Mouse (Mus musculus) mouse embryonic stem cell (cell line): ENCODE data around the gene Olfr545.
"Not testable (repeated sequence)": the region's sequence is repeated elsewhere in the genome, so short reads cannot be mapped to it uniquely, and the experiment has no call there.

Experiments
- in situ Hi-C, 2 experiments: fragments of 300-500 bp; cut with MboI; formaldehyde crosslinking; loops; 1 replicate in 1 of 2; 3 replicates in 1 of 2; pipeline ENCODE4 v1.14.3; 2019 to 2020; ENCODE audit warnings: low sequenced_read_pairs in 2 of 2, low pct_unique_long_range_greater_than_20kb in 1 of 2, mixed read lengths in 1 of 2; ENCODE audit not compliant: unreplicated experiment in 1 of 2

Olfr545 gene

GRCm38 (mm10) chr7:102484766-102485165 lies 14.6 kb downstream of the Olfr545 start:
- in situ Hi-C loops = not testable (repeated sequence)

GRCm38 (mm10) chr7:102483665-102484064 lies 15.7 kb downstream of the Olfr545 start:
- in situ Hi-C loops = no loop called here

- in situ Hi-C loops = no loop called here
Measured at GRCm38 (mm10) chr7:102481579-102481978, 17.8 kb downstream of the Olfr545 start, which contains the start of gene Olfr543. Gene Olfr543 (minus strand): TSS chr7:102481679.

- in situ Hi-C loops = no loop called here
Measured at GRCm38 (mm10) chr7:102480821-102481220, 18.6 kb downstream of the Olfr545 start.

- in situ Hi-C loops = no loop called here
Measured at GRCm38 (mm10) chr7:102479368-102480078, 19.9 kb downstream of the Olfr545 start.

GRCm38 (mm10) chr7:102478926-102479325 lies 20.4 kb downstream of the Olfr545 start:
- in situ Hi-C loops = no loop called here

- in situ Hi-C loops = no loop called here
Measured at GRCm38 (mm10) chr7:102478425-102478824, 20.9 kb downstream of the Olfr545 start.

- in situ Hi-C loops = no loop called here
Measured at GRCm38 (mm10) chr7:102477377-102477776, 22.0 kb downstream of the Olfr545 start.

GRCm38 (mm10) chr7:102476601-102477000 lies 22.8 kb downstream of the Olfr545 start:
- in situ Hi-C loops = no loop called here

- in situ Hi-C loops = loop anchor here (25.0 kb wide), 1 partner anchor 335 kb away; no protein-coding TSS in a partner anchor
Measured at GRCm38 (mm10) chr7:102472675-102473074, 26.7 kb downstream of the Olfr545 start.

- in situ Hi-C loops = loop anchor here (25.0 kb wide), 1 partner anchor 330 kb away; no protein-coding TSS in a partner anchor
Measured at GRCm38 (mm10) chr7:102467566-102467965, 31.8 kb downstream of the Olfr545 start.

- in situ Hi-C loops = loop anchor here (25.0 kb wide), 1 partner anchor 321 kb away; no protein-coding TSS in a partner anchor
Measured at GRCm38 (mm10) chr7:102458618-102459380, 40.6 kb downstream of the Olfr545 start.

- in situ Hi-C loops = no loop called here
Measured at GRCm38 (mm10) chr7:102446438-102446837, 52.9 kb downstream of the Olfr545 start.

- in situ Hi-C loops = no loop called here
Measured at GRCm38 (mm10) chr7:102444301-102444700, 55.1 kb downstream of the Olfr545 start.

GRCm38 (mm10) chr7:102442432-102442831 lies 56.9 kb downstream of the Olfr545 start:
- in situ Hi-C loops = no loop called here

GRCm38 (mm10) chr7:102441657-102442391 lies 57.5 kb downstream of the Olfr545 start, which contains the start of gene Rrm1:
Gene Rrm1 (plus strand): TSS chr7:102441695.
- in situ Hi-C loops = no loop called here
